Mouse (Mus musculus): ENCODE data around the gene Pfdn6. TPM values are rescaled to one million over a fixed set of nuclear protein-coding genes. Genes with fewer than 3 reads are reported as not detected.

The Pfdn6 gene
- total RNA-seq, 1 experiment: 201 TPM

DNA sequence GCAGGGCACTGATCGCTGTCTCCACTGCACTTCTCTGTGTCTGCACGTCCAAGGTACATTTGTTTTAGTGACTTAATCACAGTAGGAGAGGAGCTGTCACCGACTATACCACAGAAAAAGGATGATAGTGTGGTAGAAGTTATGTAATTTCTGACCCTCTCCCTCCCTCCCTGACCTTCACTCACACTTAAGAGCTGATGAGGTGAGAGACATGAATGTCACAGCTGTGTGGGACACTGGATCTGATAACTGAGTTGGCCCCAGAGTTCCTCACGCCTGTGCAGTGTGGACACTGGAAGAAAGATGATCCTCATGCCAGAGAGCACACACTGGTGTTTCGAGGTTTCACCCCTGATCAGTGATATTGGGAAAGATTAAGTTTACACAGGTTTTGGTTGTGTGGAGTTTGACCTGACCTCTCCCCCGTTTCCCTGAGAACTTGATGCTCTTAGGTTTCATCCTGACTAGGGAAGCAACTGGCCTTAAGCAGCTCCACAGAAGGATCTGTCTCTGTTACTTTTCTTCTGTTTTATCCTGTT lies 39.4 kb upstream of the Pfdn6 start:
- no peak for DNase-seq (ENCODE audit: low read depth, low spot score)
- TF ChIP-seq ZNF384 (IDR thresholded peaks at IDR 0.05; ENCODE audit: low read depth, low read length): no peak
- no peak for TF ChIP-seq ZC3H11A (IDR thresholded peaks at IDR 0.05; ENCODE audit: borderline replicate concordance, low read depth, low read length)
- no peak for TF ChIP-seq CHD2 (IDR thresholded peaks at IDR 0.05; ENCODE audit: low read depth, low read length)
- TF ChIP-seq HCFC1 (IDR thresholded peaks at IDR 0.05; ENCODE audit: borderline replicate concordance, insufficient read depth, low read length): no peak
- no peak for TF ChIP-seq MAFK (IDR thresholded peaks at IDR 0.05; ENCODE audit: insufficient read depth, low read depth, low read length)
- Histone ChIP-seq H3K9ac (ENCODE audit: insufficient read depth, low read depth, low read length, poor library complexity, severe bottlenecking) (no peak overlapping the region), H3K4me1 (ENCODE audit: control insufficient read depth in 2 of 2, insufficient read depth in 2 of 2, low read length in 2 of 2, poor library complexity in 1 of 2) (peaks cover 5 to 13% of the 10 kb centered on the region in 2 experiments; a peak in 3 of 4 replicates), H3K27ac (ENCODE audit: insufficient read depth, low read depth, low read length, poor library complexity, severe bottlenecking) (no peak overlapping the region), H3K9me3 (ENCODE audit: control insufficient read depth, insufficient read depth, low read depth, low read length) (no peaks in the 10 kb centered on the region), H3K36me3 (ENCODE audit: control insufficient read depth, insufficient read depth, low read length, poor library complexity, severe bottlenecking) (no peaks in the 10 kb centered on the region; the same call in 1 of the 2 replicates), H3K4me3 (ENCODE audit: insufficient read depth in 1 of 2, low read depth in 1 of 2, low read length in 2 of 2, poor library complexity in 1 of 2, severe bottlenecking in 1 of 2) (no peak overlapping the region)
- in situ Hi-C loops (cut with MboI; ENCODE audit: low sequenced_read_pairs in 2 of 2, unreplicated experiment in 2 of 2): no loop called here

GRCm38 (mm10) chr17:33978631-33979031 lies 38.5 kb upstream of the Pfdn6 start:
- DNase-seq (ENCODE audit: low read depth, low spot score): no peak
- no peaks in the 10 kb centered on the region for H3K9me3 ChIP-seq (ENCODE audit: control insufficient read depth, insufficient read depth, low read depth, low read length)
- no peak overlapping the region for H3K27ac ChIP-seq (ENCODE audit: insufficient read depth, low read depth, low read length, poor library complexity, severe bottlenecking)
- peaks cover 5 to 13% of the 10 kb centered on the region in 2 experiments; a peak in 3 of 4 replicates for H3K4me1 ChIP-seq (ENCODE audit: control insufficient read depth in 2 of 2, insufficient read depth in 2 of 2, low read length in 2 of 2, poor library complexity in 1 of 2)
- TF ChIP-seq CHD2 (IDR thresholded peaks at IDR 0.05; ENCODE audit: low read depth, low read length) (no peak), ZNF384 (IDR thresholded peaks at IDR 0.05; ENCODE audit: low read depth, low read length) (no peak), ZC3H11A (IDR thresholded peaks at IDR 0.05; ENCODE audit: borderline replicate concordance, low read depth, low read length) (no peak)
- no peaks in the 10 kb centered on the region; the same call in 1 of the 2 replicates for H3K36me3 ChIP-seq (ENCODE audit: control insufficient read depth, insufficient read depth, low read length, poor library complexity, severe bottlenecking)
- in situ Hi-C loops (cut with MboI; ENCODE audit: low sequenced_read_pairs in 2 of 2, unreplicated experiment in 2 of 2): no loop called here
- peak overlapping the region; percentile 80 to 83 for H3K4me3 ChIP-seq (ENCODE audit: insufficient read depth in 1 of 2, low read depth in 1 of 2, low read length in 2 of 2, poor library complexity in 1 of 2, severe bottlenecking in 1 of 2)
- peak overlapping the region; percentile 72 for H3K9ac ChIP-seq (ENCODE audit: insufficient read depth, low read depth, low read length, poor library complexity, severe bottlenecking)

- Histone ChIP-seq H3K4me1 (ENCODE audit: control insufficient read depth in 2 of 2, insufficient read depth in 2 of 2, low read length in 2 of 2, poor library complexity in 1 of 2) (peaks cover 5 to 13% of the 10 kb centered on the region in 2 experiments; a peak in 3 of 4 replicates), H3K9ac (ENCODE audit: insufficient read depth, low read depth, low read length, poor library complexity, severe bottlenecking) (peak overlapping the region; percentile 72), H3K27ac (ENCODE audit: insufficient read depth, low read depth, low read length, poor library complexity, severe bottlenecking) (no peak overlapping the region), H3K9me3 (ENCODE audit: control insufficient read depth, insufficient read depth, low read depth, low read length) (no peaks in the 10 kb centered on the region), H3K4me3 (ENCODE audit: insufficient read depth in 1 of 2, low read depth in 1 of 2, low read length in 2 of 2, poor library complexity in 1 of 2, severe bottlenecking in 1 of 2) (peak overlapping the region; percentile 80 to 83), H3K36me3 (ENCODE audit: control insufficient read depth, insufficient read depth, low read length, poor library complexity, severe bottlenecking) (no peaks in the 10 kb centered on the region; the same call in 1 of the 2 replicates)
- in situ Hi-C loops (cut with MboI; ENCODE audit: low sequenced_read_pairs in 2 of 2, unreplicated experiment in 2 of 2): no loop called here
- TF ChIP-seq HCFC1 (IDR thresholded peaks at IDR 0.05; ENCODE audit: borderline replicate concordance, insufficient read depth, low read length): no peak
- no peak for TF ChIP-seq MAFK (IDR thresholded peaks at IDR 0.05; ENCODE audit: insufficient read depth, low read depth, low read length)
- DNase-seq (ENCODE audit: low read depth, low spot score): no peak
These were observed 37.9 kb upstream of the Pfdn6 start for GRCm38 (mm10) chr17:33977861-33978557.

DNA sequence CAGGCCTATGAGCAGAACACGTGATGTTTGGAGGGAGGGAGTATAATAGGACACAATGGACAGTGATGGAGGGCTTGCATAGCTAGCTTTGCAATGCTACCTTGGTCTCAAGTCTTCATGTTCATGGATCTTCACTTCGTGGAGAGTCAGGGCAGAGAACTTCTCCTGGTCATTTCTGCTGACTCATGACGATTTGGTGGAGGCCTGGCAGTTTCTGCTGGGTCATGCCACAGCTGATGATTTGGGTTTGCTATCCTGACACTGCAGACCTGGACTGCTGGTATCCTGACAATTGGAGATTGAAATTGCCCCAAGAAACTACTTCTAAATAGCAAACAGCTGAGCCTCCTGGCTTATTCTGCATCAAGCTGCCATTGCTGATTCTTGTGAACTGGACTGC lies 33.4 kb upstream of the Pfdn6 start:
- peak; percentile 77 for TF ChIP-seq MAFK (IDR thresholded peaks at IDR 0.05; ENCODE audit: insufficient read depth, low read depth, low read length)
- TF ChIP-seq CHD2 (IDR thresholded peaks at IDR 0.05; ENCODE audit: low read depth, low read length): no peak
- Histone ChIP-seq H3K36me3 (ENCODE audit: control insufficient read depth, insufficient read depth, low read length, poor library complexity, severe bottlenecking) (no peaks in the 10 kb centered on the region; the same call in 1 of the 2 replicates), H3K4me3 (ENCODE audit: insufficient read depth in 1 of 2, low read depth in 1 of 2, low read length in 2 of 2, poor library complexity in 1 of 2, severe bottlenecking in 1 of 2) (no peak overlapping the region), H3K27ac (ENCODE audit: insufficient read depth, low read depth, low read length, poor library complexity, severe bottlenecking) (no peak overlapping the region), H3K4me1 (ENCODE audit: control insufficient read depth in 2 of 2, insufficient read depth in 2 of 2, low read length in 2 of 2, poor library complexity in 1 of 2) (no peaks in the 10 kb centered on the region; a peak in 1 of 4 replicates), H3K9ac (ENCODE audit: insufficient read depth, low read depth, low read length, poor library complexity, severe bottlenecking) (no peak overlapping the region), H3K9me3 (ENCODE audit: control insufficient read depth, insufficient read depth, low read depth, low read length) (no peaks in the 10 kb centered on the region)
- no peak for DNase-seq (ENCODE audit: low read depth, low spot score)
- in situ Hi-C loops (cut with MboI; ENCODE audit: low sequenced_read_pairs in 2 of 2, unreplicated experiment in 2 of 2): no loop called here

- no peak for DNase-seq (ENCODE audit: low read depth, low spot score)
- Histone ChIP-seq H3K27ac (ENCODE audit: insufficient read depth, low read depth, low read length, poor library complexity, severe bottlenecking) (no peak overlapping the region), H3K4me1 (ENCODE audit: control insufficient read depth in 2 of 2, insufficient read depth in 2 of 2, low read length in 2 of 2, poor library complexity in 1 of 2) (no peaks in the 10 kb centered on the region; a peak in 1 of 4 replicates), H3K36me3 (ENCODE audit: control insufficient read depth, insufficient read depth, low read length, poor library complexity, severe bottlenecking) (no peaks in the 10 kb centered on the region; the same call in 1 of the 2 replicates), H3K9ac (ENCODE audit: insufficient read depth, low read depth, low read length, poor library complexity, severe bottlenecking) (no peak overlapping the region), H3K9me3 (ENCODE audit: control insufficient read depth, insufficient read depth, low read depth, low read length) (no peaks in the 10 kb centered on the region), H3K4me3 (ENCODE audit: insufficient read depth in 1 of 2, low read depth in 1 of 2, low read length in 2 of 2, poor library complexity in 1 of 2, severe bottlenecking in 1 of 2) (no peak overlapping the region)
- no peak for TF ChIP-seq CHD2 (IDR thresholded peaks at IDR 0.05; ENCODE audit: low read depth, low read length)
- TF ChIP-seq ZC3H11A (IDR thresholded peaks at IDR 0.05; ENCODE audit: borderline replicate concordance, low read depth, low read length): no peak
- no peak for TF ChIP-seq HCFC1 (IDR thresholded peaks at IDR 0.05; ENCODE audit: borderline replicate concordance, insufficient read depth, low read length)
- TF ChIP-seq MAFK (IDR thresholded peaks at IDR 0.05; ENCODE audit: insufficient read depth, low read depth, low read length): no peak
- TF ChIP-seq ZNF384 (IDR thresholded peaks at IDR 0.05; ENCODE audit: low read depth, low read length): no peak
- in situ Hi-C loops (cut with MboI; ENCODE audit: low sequenced_read_pairs in 2 of 2, unreplicated experiment in 2 of 2): no loop called here
These were observed 32.5 kb upstream of the Pfdn6 start for GRCm38 (mm10) chr17:33972691-33973090.

Data from ES-E14 (cell line).